Mouse (Mus musculus) kidney, adult 2 months (tissue): Measurements from ENCODE around the gene Celf1. TPM values are rescaled to one million over a fixed set of nuclear protein-coding genes. Genes with fewer than 3 reads are reported as not detected.
A peak's percentile ranks its signal among the peaks of the same experiment; 100 is the strongest.
"Not testable (repeated sequence)": the region's sequence is repeated elsewhere in the genome, so short reads cannot be mapped to it uniquely, and the experiment has no call there.

Source experiments
- DNase-seq: peaks from one replicate; pipeline ENCODE4 v3.0.0; 2021
- H3K27ac ChIP-seq: fragments of 200-500 bp; 2 replicates; pipeline ENCODE4 v1.5.1; 2012; ENCODE audit warnings: low read depth, low read length, control low read depth, inconsistent platforms; ENCODE audit not compliant: insufficient read depth
- H3K27me3 ChIP-seq: fragments of 200-500 bp; replicated peaks from 2 replicates; pipeline ENCODE4 v1.6.1; 2012; ENCODE audit warnings: mild to moderate bottlenecking, moderate library complexity, low read length, inconsistent platforms; ENCODE audit not compliant: control insufficient read depth, insufficient read depth
- H3K36me3 ChIP-seq: fragments of 200-500 bp; 2 replicates; pipeline ENCODE4 v1.6.1; 2012; ENCODE audit warnings: mild to moderate bottlenecking, moderate library complexity, low read length, inconsistent platforms; ENCODE audit not compliant: control insufficient read depth, insufficient read depth
- H3K4me1 ChIP-seq: fragments of 200-500 bp; 2 replicates; pipeline ENCODE4 v1.6.1; 2011; ENCODE audit warnings: low read length; ENCODE audit not compliant: control insufficient read depth, insufficient read depth
- H3K4me3 ChIP-seq: fragments of 200-500 bp; 2 replicates; pipeline ENCODE4 v1.5.1; 2011; ENCODE audit warnings: mild to moderate bottlenecking, low read depth, low read length, control low read depth; ENCODE audit not compliant: insufficient read depth
- CTCF ChIP-seq: fragments of 200-500 bp; conservative IDR thresholded peaks from 2 replicates; pipeline ENCODE4 v1.5.1; 2011; ENCODE audit warnings: low read depth, mild to moderate bottlenecking, control low read depth, low read length, moderate library complexity, mixed read lengths; ENCODE audit not compliant: insufficient read depth, insufficient read length
- POLR2A ChIP-seq: fragments of 200-500 bp; IDR thresholded peaks from one replicate; pipeline ENCODE4 v1.6.1; 2011; ENCODE audit warnings: low read depth, low read length, control low read depth
- WGBS: fragments of 180-500 bp; shearing (Covaris S2); methylation state at CpG from one replicate; pipeline ENCODE4 v1.1.7; 2018; 5-methylcytosine and 5-hydroxymethylcytosine counted together
- polyA plus RNA-seq: library from polyadenylated mRNA; depleted of rRNA; stranded (reverse); fragments of >200 nt; gene quantifications from 2 replicates; pipeline ENCODE4 v1.2.3, GENCODE M21; 2012

Celf1 gene
- polyA plus RNA-seq, 1 experiment, result 40.5 TPM

DNA sequence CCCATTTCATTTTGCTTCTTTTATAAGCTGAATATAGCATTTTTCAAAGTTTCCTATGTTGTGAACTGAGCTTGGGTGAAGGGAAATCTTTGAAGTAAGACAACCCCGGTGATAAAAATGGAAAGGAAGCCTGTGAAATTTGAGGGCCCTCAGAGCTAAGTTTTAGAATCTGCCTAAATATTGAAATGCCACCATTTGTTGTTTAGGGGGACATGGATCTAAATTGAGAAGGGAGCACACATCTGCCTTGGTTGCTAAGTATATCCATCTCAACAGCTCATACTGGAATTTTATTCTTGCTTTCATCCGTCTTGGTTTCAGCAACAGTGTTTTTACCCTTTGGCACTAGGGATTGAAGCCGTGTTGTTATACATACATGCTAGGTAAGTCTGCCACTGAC is 45.9 kb downstream of the Celf1 start:
- DNase-seq, result no peak
- TF ChIP-seq POLR2A (no peak), CTCF (no peak)
- WGBS, result 86% methylated on average over 3 of the region's 3 CpGs
- Histone ChIP-seq H3K4me3 (no peak overlapping the region), H3K27ac (no peak overlapping the region), H3K27me3 (no peaks in the 10 kb centered on the region), H3K36me3 (no peaks in the 10 kb centered on the region), H3K4me1 (peaks cover 3% of the 10 kb centered on the region; the same call in 1 of the 2 replicates)

DNA sequence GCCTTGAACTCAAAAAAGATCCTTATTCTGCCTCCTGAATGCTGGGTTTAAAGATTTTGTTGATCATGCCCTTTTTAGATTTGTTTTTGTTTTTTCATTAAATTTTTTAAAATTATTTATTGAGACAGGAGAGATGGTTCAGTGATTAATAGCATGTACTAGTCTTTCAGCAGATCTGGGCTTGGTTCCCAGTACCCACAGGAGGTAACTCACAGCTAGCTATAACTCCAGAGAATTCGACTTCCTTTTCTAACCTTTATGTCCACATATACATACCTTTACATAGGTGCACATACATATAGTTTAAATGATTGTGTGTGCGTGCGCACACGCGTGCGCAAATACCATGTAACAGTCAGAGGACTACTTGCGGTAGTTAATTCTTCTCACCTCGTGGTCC is 68.4 kb downstream of the Celf1 start:
- Histone ChIP-seq H3K27me3 (no peaks in the 10 kb centered on the region), H3K4me1 (no peaks in the 10 kb centered on the region), H3K4me3 (no peak overlapping the region), H3K27ac (no peak overlapping the region), H3K36me3 (peaks cover 19% of the 10 kb centered on the region)
- TF ChIP-seq POLR2A (no peak), CTCF (no peak)
- WGBS, result 97% methylated on average over 8 of the region's 8 CpGs
- DNase-seq, result no peak

DNA sequence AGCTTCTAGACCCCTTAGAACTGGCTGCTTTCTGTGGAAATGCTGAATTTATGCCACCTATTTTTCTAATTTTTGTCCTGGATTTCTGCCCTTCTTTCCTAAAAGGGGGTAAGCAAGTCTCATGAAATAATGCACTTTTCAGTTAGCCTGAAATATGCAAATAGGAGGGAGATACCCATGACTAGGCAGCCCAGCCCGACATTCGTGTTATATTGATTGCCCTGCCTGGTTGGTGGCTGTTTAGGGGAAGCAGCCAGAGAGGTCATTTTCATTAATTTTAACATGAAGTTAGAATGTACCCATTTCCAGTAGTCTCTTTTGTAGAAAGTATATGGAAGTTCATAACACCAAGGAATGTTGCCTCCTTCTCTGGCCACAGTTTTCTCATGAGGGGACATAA is 73.7 kb downstream of the Celf1 start:
- Histone ChIP-seq H3K4me1 (peaks cover 7% of the 10 kb centered on the region), H3K27me3 (no peaks in the 10 kb centered on the region), H3K27ac (peak overlapping the region; percentile 35), H3K4me3 (no peak overlapping the region), H3K36me3 (peaks cover 13% of the 10 kb centered on the region)
- TF ChIP-seq POLR2A, result no peak
- no peak for TF ChIP-seq CTCF
- WGBS, result 68% methylated on average over 2 of the region's 2 CpGs
- no peak for DNase-seq

DNA sequence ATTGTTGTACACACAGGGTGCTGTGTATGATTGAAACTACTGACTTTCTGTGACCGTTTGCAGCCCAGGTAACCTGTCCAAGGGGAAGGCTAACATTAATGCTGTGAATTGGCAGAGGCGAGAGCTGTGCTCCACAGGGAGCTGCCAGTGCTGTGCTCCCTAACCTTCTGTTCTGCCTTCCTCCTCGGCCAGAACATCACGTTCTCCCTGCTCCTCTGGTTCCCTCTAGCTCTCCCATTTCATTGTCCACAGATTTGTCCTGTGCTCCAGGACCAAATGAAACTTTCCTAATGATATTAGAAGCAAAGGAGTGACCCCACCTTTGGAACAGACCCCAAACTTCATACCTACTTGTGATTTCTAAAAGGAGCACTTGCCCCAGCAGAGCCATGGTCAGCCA is 75.2 kb downstream of the Celf1 start:
- peak overlapping the region; percentile 27 for H3K27ac ChIP-seq
- H3K36me3 ChIP-seq, result peaks cover 13% of the 10 kb centered on the region
- H3K27me3 ChIP-seq, result no peaks in the 10 kb centered on the region
- DNase-seq, result peak; percentile 46
- WGBS, result 56% methylated on average over 4 of the region's 4 CpGs
- peaks cover 7% of the 10 kb centered on the region for H3K4me1 ChIP-seq
- no peak overlapping the region for H3K4me3 ChIP-seq
- TF ChIP-seq POLR2A, result no peak
- no peak for TF ChIP-seq CTCF

DNA sequence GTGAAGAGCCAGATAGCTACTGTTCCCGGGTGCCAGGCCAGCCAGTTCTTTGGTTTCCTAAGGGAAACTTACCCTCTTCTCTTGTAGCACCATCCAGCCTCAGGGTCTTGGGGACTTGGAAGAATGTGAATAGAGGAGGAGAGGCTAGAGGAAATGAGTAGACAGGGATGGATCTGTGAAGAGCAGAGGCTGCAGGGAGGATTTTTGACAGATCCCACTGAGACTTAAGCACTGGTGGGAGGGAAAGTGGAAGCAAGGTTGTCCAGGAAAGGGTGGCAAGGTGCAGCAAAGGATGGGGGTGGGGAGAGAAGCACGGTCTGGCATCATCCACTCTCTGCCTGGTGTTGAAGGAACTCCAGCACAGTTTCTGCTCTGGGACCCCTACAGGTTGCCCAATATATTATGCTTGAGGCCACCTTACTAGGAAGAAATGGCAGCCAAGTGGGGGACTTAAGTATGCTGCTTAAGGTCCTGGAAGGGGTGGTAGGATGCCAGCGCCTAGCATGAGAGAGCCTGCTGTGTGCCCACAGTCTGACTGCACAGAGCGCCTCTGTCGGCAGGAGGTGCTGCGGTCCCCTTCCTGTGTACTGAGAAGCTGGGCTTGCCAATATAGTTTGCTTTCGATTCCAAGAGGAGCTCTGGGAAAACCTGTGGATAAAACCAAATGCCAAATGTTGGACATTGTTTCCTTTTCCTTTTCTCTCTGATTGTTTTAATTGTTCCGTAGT is 78.0 kb downstream of the Celf1 start:
- 75% methylated on average over 8 of the region's 8 CpGs for WGBS

DNA sequence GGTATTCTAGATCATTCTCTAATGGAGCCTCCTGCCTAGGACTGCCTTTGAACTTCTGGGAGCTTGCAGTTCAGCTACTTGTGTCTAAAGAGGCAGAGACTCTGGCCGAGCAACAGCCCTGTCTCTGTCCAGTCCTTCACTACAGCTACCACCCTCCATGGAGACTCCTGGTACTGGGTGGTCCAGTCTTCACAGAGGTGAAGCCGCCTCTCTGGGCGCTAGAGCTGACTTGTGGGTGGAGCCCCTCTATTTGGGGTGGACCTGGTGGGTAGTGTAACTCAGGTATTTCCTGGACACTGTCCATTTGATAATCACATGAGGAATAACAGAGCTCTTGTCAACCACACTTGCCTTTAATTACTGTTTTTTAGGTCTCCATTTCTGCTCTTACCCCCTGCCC is 79.7 kb downstream of the Celf1 start:
- no peaks in the 10 kb centered on the region for H3K27me3 ChIP-seq
- no peak for DNase-seq
- no peak overlapping the region for H3K27ac ChIP-seq
- no peak overlapping the region for H3K4me3 ChIP-seq
- H3K36me3 ChIP-seq, result no peaks in the 10 kb centered on the region; the same call in 1 of the 2 replicates
- TF ChIP-seq POLR2A (no peak), CTCF (no peak)
- peaks cover 11% of the 10 kb centered on the region for H3K4me1 ChIP-seq
- 93% methylated on average over 3 of the region's 3 CpGs for WGBS

More for the DNA sequence above, 78.0 kb downstream of the Celf1 start:
- H3K27ac ChIP-seq, result no peak overlapping the region
- H3K27me3 ChIP-seq, result no peaks in the 10 kb centered on the region
- peak; percentile 42 for DNase-seq
- no peak for TF ChIP-seq POLR2A
- peak; percentile 31; the same call in 1 of the 2 replicates for TF ChIP-seq CTCF
- H3K4me1 ChIP-seq, result peaks cover 11% of the 10 kb centered on the region
- no peak overlapping the region for H3K4me3 ChIP-seq
- peaks cover 2% of the 10 kb centered on the region; the same call in 1 of the 2 replicates for H3K36me3 ChIP-seq

DNA sequence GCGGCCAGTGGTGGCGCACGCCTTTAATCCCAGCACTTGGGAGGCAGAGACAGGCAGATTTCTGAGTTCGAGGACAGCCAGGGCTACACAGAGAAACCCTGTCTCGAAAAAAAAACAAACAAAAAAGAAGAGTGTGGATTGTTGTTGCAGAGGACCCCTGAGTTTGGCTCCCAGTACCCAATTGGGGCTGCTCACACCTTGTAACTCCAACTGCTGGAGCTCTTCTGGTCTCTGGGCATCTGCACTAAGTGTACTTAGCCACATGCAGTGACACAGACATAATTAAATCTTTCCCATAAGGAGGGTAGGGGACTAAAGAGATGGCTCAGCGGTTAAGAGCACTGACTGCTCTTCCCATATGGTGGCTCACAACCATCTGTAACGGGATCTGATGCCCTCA is 82.1 kb downstream of the Celf1 start:
- 97% methylated on average over 7 of the region's 7 CpGs for WGBS
- not testable (repeated sequence) for H3K36me3 ChIP-seq, DNase-seq, H3K4me3 ChIP-seq, H3K27ac ChIP-seq, H3K27me3 ChIP-seq, H3K4me1 ChIP-seq
